Mouse (Mus musculus) CH12F3 (cell line): ENCODE results near the gene Evi5.

Experiments used
- in situ Hi-C: fragments of 300-500 bp; cut with MboI; formaldehyde crosslinking; loops from 2 replicates; pipeline ENCODE4 v1.14.3; 2020; ENCODE audit warnings: low sequenced_read_pairs

The Evi5 gene

GRCm38 (mm10) chr5:107719786-107720185, 155.1 kb downstream of the Evi5 start:
- in situ Hi-C loops, result no loop called here

GRCm38 (mm10) chr5:107719209-107719608, 155.7 kb downstream of the Evi5 start:
- in situ Hi-C loops, result no loop called here

- in situ Hi-C loops, result no loop called here
Measured at GRCm38 (mm10) chr5:107717871-107718361, 157.0 kb downstream of the Evi5 start.

GRCm38 (mm10) chr5:107711689-107712088, 163.2 kb downstream of the Evi5 start:
- in situ Hi-C loops, result no loop called here

GRCm38 (mm10) chr5:107708124-107708797, 166.6 kb downstream of the Evi5 start:
- in situ Hi-C loops, result no loop called here

- in situ Hi-C loops, result no loop called here
Measured at GRCm38 (mm10) chr5:107706262-107706661, 168.6 kb downstream of the Evi5 start.

GRCm38 (mm10) chr5:107705756-107706155, 169.2 kb downstream of the Evi5 start:
- in situ Hi-C loops, result no loop called here

GRCm38 (mm10) chr5:107703207-107703763, 171.6 kb downstream of the Evi5 start:
- in situ Hi-C loops, result no loop called here

GRCm38 (mm10) chr5:107701658-107702057, 173.2 kb downstream of the Evi5 start:
- in situ Hi-C loops, result no loop called here

- in situ Hi-C loops, result no loop called here
Measured at GRCm38 (mm10) chr5:107700873-107701272, 174.0 kb downstream of the Evi5 start.

- in situ Hi-C loops, result no loop called here
Measured at GRCm38 (mm10) chr5:107698888-107699287, 176.0 kb downstream of the Evi5 start.

- in situ Hi-C loops, result no loop called here
Measured at GRCm38 (mm10) chr5:107695019-107695418, 179.9 kb downstream of the Evi5 start.
